Mouse (Mus musculus) common myeloid progenitor, adult 5-6 weeks (primary cell): ENCODE results near the gene Gm7980. TPM values are rescaled to one million over a fixed set of nuclear protein-coding genes. Genes with fewer than 3 reads are reported as not detected.
"Not testable (repeated sequence)": the region's sequence is repeated elsewhere in the genome, so short reads cannot be mapped to it uniquely, and the experiment has no call there.

Experiments used
- ATAC-seq: replicated peaks from 2 replicates; pipeline ENCODE4 v1.8.0; 2016; ENCODE audit warnings: low read depth, mild to moderate bottlenecking, moderate TSS enrichment, inconsistent platforms; ENCODE audit not compliant: poor library complexity, severe bottlenecking
- total RNA-seq: library from RNA; stranded (forward); fragments of 200-1000, 187-1606 nt; gene quantifications from 2 replicates; pipeline ENCODE4 v1.2.3, GENCODE M21; 2017

Gm7980 gene
- not detected in 2 replicates for total RNA-seq

GRCm38 (mm10) chr14:41907190-41907589 lies at the start of gene Gm7980:
Gm7980 (minus strand) TSS chr14:41907290.
- ATAC-seq = not testable (repeated sequence)

GRCm38 (mm10) chr14:41943695-41944094 lies 36.6 kb upstream of the Gm7980 start, which contains the start of gene 1700024B05Rik:
1700024B05Rik (plus strand) TSS chr14:41943995.
- not testable (repeated sequence) for ATAC-seq

DNA sequence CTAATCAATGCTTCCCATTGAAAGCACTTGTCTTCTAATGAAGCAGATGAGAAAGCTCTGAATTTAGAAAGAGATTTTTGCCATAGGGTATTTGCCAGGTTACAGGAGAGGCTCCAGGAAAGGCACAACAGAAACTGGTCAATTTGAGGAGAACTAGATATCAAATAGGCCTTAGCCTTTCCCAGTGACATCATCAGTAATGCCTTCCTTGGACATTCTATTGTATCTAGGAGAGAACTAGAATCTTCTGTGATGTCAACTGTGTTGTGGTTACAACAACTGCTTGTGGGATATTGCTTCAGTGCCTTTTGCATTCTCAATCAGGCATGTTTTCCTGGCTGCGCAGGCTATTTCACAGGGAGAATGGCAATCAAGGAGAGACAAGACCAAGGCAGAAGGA lies 17.6 kb upstream of the Gm7980 start, which contains the start of gene 1700049E17Rik1:
TSS of gene 1700049E17Rik1 (plus strand) at position 301 of the 400 bp plus-strand sequence.
- not testable (repeated sequence) for ATAC-seq

Other genes starting within 250 kb of the Gm7980 start
- not detected in 2 replicates for gene Gm8068, start 205.4 kb downstream of the Gm7980 start, total RNA-seq
- not detected in 2 replicates for gene Gm7929, start 156.7 kb downstream of the Gm7980 start, total RNA-seq
- gene Gm47189, start 134.8 kb downstream of the Gm7980 start, total RNA-seq = not detected in 2 replicates
- gene 1700049E17Rik1, start 17.7 kb upstream of the Gm7980 start, total RNA-seq = not detected in 2 replicates
- not detected in 2 replicates for gene 1700024B05Rik, start 36.7 kb upstream of the Gm7980 start, total RNA-seq
- not detected in 2 replicates for gene Gm6401, start 60.6 kb upstream of the Gm7980 start, total RNA-seq
- not detected in 2 replicates for gene Gm3543, start 76.0 kb upstream of the Gm7980 start, total RNA-seq
- gene Gm7951, start 210.1 kb upstream of the Gm7980 start, total RNA-seq = not detected in 2 replicates